Mouse (Mus musculus) liver, postnatal 0 days (tissue): ENCODE data around the gene 2410131K14Rik.

Source experiments
- CTCF ChIP-seq: sonication (generic); IDR thresholded peaks from 2 replicates; pipeline ENCODE4 v1.5.1; 2016; ENCODE audit warnings: antibody characterized with exemption, low read depth
- EP300 ChIP-seq: IDR thresholded peaks from 2 replicates; pipeline ENCODE4 v1.6.1; 2016; ENCODE audit warnings: antibody characterized with exemption, low read depth, mild to moderate bottlenecking

DNA sequence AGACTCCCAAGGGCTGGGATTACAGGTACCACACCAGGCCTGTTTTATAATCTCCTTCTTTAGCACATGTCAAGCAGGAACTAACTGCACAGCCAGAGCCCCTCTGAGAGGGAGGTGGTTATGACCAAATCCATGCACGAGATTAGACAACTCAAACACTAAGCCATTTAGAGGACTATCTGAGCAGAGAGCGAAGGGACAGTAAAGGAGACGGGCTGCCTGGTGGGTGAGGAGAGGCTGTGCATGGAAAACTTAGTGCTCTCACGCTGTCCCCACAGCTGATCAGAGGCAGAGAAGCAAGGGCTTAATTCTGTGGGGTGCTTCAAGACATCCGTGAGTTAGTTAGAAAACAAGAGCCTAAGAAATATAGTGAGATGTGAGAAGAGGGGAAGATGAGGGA lies 31.0 kb upstream of the 2410131K14Rik start:
- no peak for TF ChIP-seq CTCF
- TF ChIP-seq EP300: no peak
